Mouse (Mus musculus) ES-CJ7 (cell line): Measurements from ENCODE around the gene Sec11a.

Experiments used
- DNase-seq: peaks from one replicate; pipeline ENCODE4 v3.0.0; 2011; ENCODE audit warnings: low read depth, low spot score

Gene Sec11a

GRCm38 (mm10) chr7:80860227-80860626 is 87.4 kb downstream of the Sec11a start:
- peak; percentile 76 for DNase-seq

- peak; percentile 84 for DNase-seq
Observed at GRCm38 (mm10) chr7:80857181-80857580, 90.4 kb downstream of the Sec11a start.

- DNase-seq: no peak
Observed at GRCm38 (mm10) chr7:80855316-80855715, 92.3 kb downstream of the Sec11a start.
